ENCODE assay signal across 21 mouse cellular contexts in genomic region chr4:46347580-46348515, GRCm38 (mm10). TPM values are rescaled to one million over a fixed set of nuclear protein-coding genes. Genes with fewer than 3 reads are reported as not detected.
DNase-seq lines count a peak whose midpoint lies in the region; ATAC-seq lines count a peak whose summit lies in the region.
"Had no signal": no experiment of that assay in that cellular context is flagged by ENCODE, and none has a peak within 500 bp of the region (broad histone marks: within the 10 kb centered on the region; RNA-seq: fewer than 3 reads in every experiment).

No protein-coding gene starts in this region.

- no peak overlapping the region for H3K4me3 ChIP-seq in forebrain, embryonic 11.5 days (ENCODE audit: low read depth, low read length)
- no peak overlapping the region for H3K4me3 ChIP-seq in forebrain, embryonic 12.5 days (replicated peaks)
- no peak overlapping the region for H3K4me3 ChIP-seq in midbrain, embryonic 11.5 days (ENCODE audit: low read depth, low read length)
- H3K4me3 ChIP-seq in midbrain, embryonic 16.5 days (ENCODE audit: low read depth, low read length), result no peak overlapping the region
- no peak overlapping the region for H3K4me3 ChIP-seq in embryonic facial prominence, embryonic 11.5 days (ENCODE audit: low read depth, low read length)
- no peak overlapping the region for H3K4me3 ChIP-seq in heart, embryonic 11.5 days (ENCODE audit: low read depth, low read length)
- H3K4me3 ChIP-seq: erythroblast, embryonic 14.5 days; hindbrain, embryonic 15.5 days; liver, embryonic 15.5 days; myocyte had no signal

- 0 out of 2 replicates have a peak, but pooled peaks cover 2% of the 10 kb centered on the region for H3K4me1 ChIP-seq in forebrain, embryonic 11.5 days (replicated peaks; ENCODE audit: control insufficient read depth, insufficient read depth, low read length)
- H3K4me1 ChIP-seq in forebrain, embryonic 12.5 days, result peaks cover 19% of the 10 kb centered on the region
- H3K4me1 ChIP-seq in midbrain, embryonic 11.5 days (ENCODE audit: control insufficient read depth, insufficient read depth, low read length), result peaks cover 11% of the 10 kb centered on the region
- peaks cover under 1% of the 10 kb centered on the region; the same call in 1 of the 2 replicates for H3K4me1 ChIP-seq in midbrain, embryonic 16.5 days (ENCODE audit: control insufficient read depth, insufficient read depth, low read length)
- peaks cover 2% of the 10 kb centered on the region; the same call in 1 of the 2 replicates for H3K4me1 ChIP-seq in embryonic facial prominence, embryonic 11.5 days (ENCODE audit: control insufficient read depth, insufficient read depth, low read length)
- H3K4me1 ChIP-seq in heart, embryonic 11.5 days (ENCODE audit: control insufficient read depth, insufficient read depth, low read length), result no peaks in the 10 kb centered on the region; the same call in 1 of the 2 replicates

- no peak for ATAC-seq in forebrain, embryonic 11.5 days (replicated peaks; ENCODE audit: low FRiP score)
- ATAC-seq in forebrain, embryonic 12.5 days (ENCODE audit: low FRiP score), result no peak
- ATAC-seq in midbrain, embryonic 11.5 days (ENCODE audit: low FRiP score), result no peak
- no peak for ATAC-seq in midbrain, embryonic 16.5 days
- no peak for ATAC-seq in embryonic facial prominence, embryonic 11.5 days (replicated peaks; ENCODE audit: insufficient number of reproducible peaks, low FRiP score, low TSS enrichment, low read depth)
- ATAC-seq in activated CD4-positive, CD25-positive, alpha-beta regulatory T cell, adult 4 months, result no peak
- ATAC-seq in heart, embryonic 11.5 days (replicated peaks; ENCODE audit: insufficient number of reproducible peaks, low FRiP score, low TSS enrichment), result no peak
- ATAC-seq: lung, postnatal 0 days had no signal

- no peak overlapping the region for H3K27ac ChIP-seq in forebrain, embryonic 11.5 days (ENCODE audit: low read depth, low read length)
- H3K27ac ChIP-seq in forebrain, embryonic 12.5 days, result no peak overlapping the region
- no peak overlapping the region for H3K27ac ChIP-seq in midbrain, embryonic 11.5 days (ENCODE audit: low read depth, low read length)
- H3K27ac ChIP-seq in midbrain, embryonic 16.5 days (ENCODE audit: low read length), result no peak overlapping the region
- no peak overlapping the region for H3K27ac ChIP-seq in embryonic facial prominence, embryonic 11.5 days (replicated peaks; ENCODE audit: low read depth, low read length)
- no peak overlapping the region for H3K27ac ChIP-seq in heart, embryonic 11.5 days (ENCODE audit: low read depth, low read length)
- H3K27ac ChIP-seq: hindbrain, embryonic 15.5 days; liver, embryonic 15.5 days had no signal

- H3K27me3 ChIP-seq in forebrain, embryonic 11.5 days (ENCODE audit: control insufficient read depth, insufficient read depth, low read length), result peaks cover 79% of the 10 kb centered on the region
- peaks cover 93% of the 10 kb centered on the region for H3K27me3 ChIP-seq in forebrain, embryonic 12.5 days
- peaks cover 91% of the 10 kb centered on the region for H3K27me3 ChIP-seq in midbrain, embryonic 11.5 days (ENCODE audit: control insufficient read depth, insufficient read depth, low read length)
- peaks cover 56% of the 10 kb centered on the region for H3K27me3 ChIP-seq in midbrain, embryonic 16.5 days (ENCODE audit: control insufficient read depth, insufficient read depth, low read depth, low read length)
- peaks cover 58% of the 10 kb centered on the region for H3K27me3 ChIP-seq in embryonic facial prominence, embryonic 11.5 days (ENCODE audit: control insufficient read depth, insufficient read depth, low read length)
- peaks cover 90% of the 10 kb centered on the region for H3K27me3 ChIP-seq in heart, embryonic 11.5 days (ENCODE audit: control insufficient read depth, insufficient read depth, low read length)
- H3K27me3 ChIP-seq: CH12.LX had no signal

- peak; percentile 55 for DNase-seq in forebrain, embryonic 11.5 days (ENCODE audit: low spot score)
- DNase-seq in midbrain, embryonic 11.5 days (ENCODE audit: low spot score, missing footprints), result peak; percentile 96
- peak; percentile 14 for DNase-seq in embryonic facial prominence, embryonic 11.5 days (ENCODE audit: low spot score)
- no peak for DNase-seq in thymus, adult 18-20 months
- DNase-seq: adrenal gland, postnatal 10 days; cerebellum, adult 11-12 months; gastrocnemius, postnatal 36 days; kidney, adult 2 months; kidney, postnatal 25 days; right cerebral cortex, postnatal 25 days had no signal

- no peaks in the 10 kb centered on the region for H3K9me3 ChIP-seq in forebrain, embryonic 11.5 days (ENCODE audit: control insufficient read depth, low read length)
- H3K9me3 ChIP-seq in forebrain, embryonic 12.5 days, result no peaks in the 10 kb centered on the region
- H3K9me3 ChIP-seq in midbrain, embryonic 11.5 days (ENCODE audit: control insufficient read depth, low read length), result no peaks in the 10 kb centered on the region; the same call in 1 of the 2 replicates
- no peaks in the 10 kb centered on the region for H3K9me3 ChIP-seq in midbrain, embryonic 16.5 days (replicated peaks; ENCODE audit: control insufficient read depth, low read length, poor library complexity, severe bottlenecking)
- H3K9me3 ChIP-seq in embryonic facial prominence, embryonic 11.5 days (replicated peaks; ENCODE audit: control insufficient read depth, low read length), result no peaks in the 10 kb centered on the region
- no peaks in the 10 kb centered on the region for H3K9me3 ChIP-seq in heart, embryonic 11.5 days (replicated peaks; ENCODE audit: control insufficient read depth, low read length)
- H3K9me3 ChIP-seq: hindbrain, embryonic 15.5 days; liver, embryonic 15.5 days had no signal

- no peak overlapping the region for H3K9ac ChIP-seq in forebrain, embryonic 11.5 days (ENCODE audit: low read length)
- H3K9ac ChIP-seq in forebrain, embryonic 12.5 days, result no peak overlapping the region
- no peak overlapping the region for H3K9ac ChIP-seq in midbrain, embryonic 11.5 days (ENCODE audit: low read length)
- H3K9ac ChIP-seq in midbrain, embryonic 16.5 days (ENCODE audit: low read depth, low read length), result no peak overlapping the region
- no peak overlapping the region for H3K9ac ChIP-seq in embryonic facial prominence, embryonic 11.5 days (replicated peaks; ENCODE audit: low read length)
- H3K9ac ChIP-seq in heart, embryonic 11.5 days (ENCODE audit: low read depth, low read length), result no peak overlapping the region
- H3K9ac ChIP-seq: hindbrain, embryonic 15.5 days; liver, embryonic 15.5 days had no signal

- no peaks in the 10 kb centered on the region for H3K36me3 ChIP-seq in forebrain, embryonic 11.5 days (ENCODE audit: control insufficient read depth, insufficient read depth, low read length)
- H3K36me3 ChIP-seq in forebrain, embryonic 12.5 days (replicated peaks), result no peaks in the 10 kb centered on the region
- no peaks in the 10 kb centered on the region for H3K36me3 ChIP-seq in midbrain, embryonic 11.5 days (ENCODE audit: control insufficient read depth, insufficient read depth, low read length)
- H3K36me3 ChIP-seq in midbrain, embryonic 16.5 days (ENCODE audit: control insufficient read depth, insufficient read depth, low read length), result no peaks in the 10 kb centered on the region
- no peaks in the 10 kb centered on the region for H3K36me3 ChIP-seq in embryonic facial prominence, embryonic 11.5 days (replicated peaks; ENCODE audit: control insufficient read depth, insufficient read depth, low read depth, low read length)
- H3K36me3 ChIP-seq in heart, embryonic 11.5 days (ENCODE audit: control insufficient read depth, insufficient read depth, low read length), result no peaks in the 10 kb centered on the region
- H3K36me3 ChIP-seq: hindbrain, embryonic 15.5 days; liver, embryonic 15.5 days had no signal

- H3K4me2 ChIP-seq in forebrain, embryonic 11.5 days (ENCODE audit: low read depth, low read length, severe bottlenecking), result no peak overlapping the region
- H3K4me2 ChIP-seq in forebrain, embryonic 12.5 days, result no peak overlapping the region
- H3K4me2 ChIP-seq in midbrain, embryonic 11.5 days, result no peak overlapping the region
- H3K4me2 ChIP-seq in midbrain, embryonic 16.5 days (ENCODE audit: low read length), result no peak overlapping the region
- H3K4me2 ChIP-seq in embryonic facial prominence, embryonic 11.5 days (ENCODE audit: low read depth, low read length), result no peak overlapping the region
- no peak overlapping the region for H3K4me2 ChIP-seq in heart, embryonic 11.5 days
- H3K4me2 ChIP-seq: hindbrain, embryonic 15.5 days; liver, embryonic 15.5 days had no signal

- WGBS in forebrain, embryonic 11.5 days, result 1% methylated on average over 41 of the region's 41 CpGs
- 2% methylated on average over 41 of the region's 41 CpGs for WGBS in forebrain, embryonic 12.5 days
- WGBS in midbrain, embryonic 11.5 days, result 2% methylated on average over 41 of the region's 41 CpGs
- WGBS in midbrain, embryonic 16.5 days, result under 1% methylated on average over 40 of the region's 41 CpGs
- WGBS in embryonic facial prominence, embryonic 11.5 days, result 1% methylated on average over 41 of the region's 41 CpGs
- 2% methylated on average over 41 of the region's 41 CpGs for WGBS in heart, embryonic 11.5 days (ENCODE audit: insufficient replicate concordance)

RNA-seq across cellular contexts. Expression of gene Foxe1, which starts 4.4 kb away (rescaled TPM):
- polyA plus RNA-seq in forebrain, embryonic 11.5 days (2014; fragmentation: Nextera tagmentation; extraction: Ambion mirVana), result 0.08 TPM in 1 of 2 replicates, not detected in the other
- polyA plus RNA-seq in forebrain, embryonic 12.5 days (2016; fragmentation: Nextera tagmentation; extraction: Ambion mirVana), result not detected in 2 replicates
- polyA plus RNA-seq in midbrain, embryonic 11.5 days (2014; fragmentation: Nextera tagmentation; extraction: Ambion mirVana), result not detected in 2 replicates
- polyA plus RNA-seq in midbrain, embryonic 16.5 days (2015; fragmentation: Nextera tagmentation; extraction: Ambion mirVana), result not detected in 2 replicates
- 1.4 and 1.5 TPM in 2 replicates for polyA plus RNA-seq in embryonic facial prominence, embryonic 11.5 days (2014; fragmentation: Nextera tagmentation; extraction: Ambion mirVana)
- not detected for polyA plus RNA-seq in activated CD4-positive, CD25-positive, alpha-beta regulatory T cell, adult 4 months (2017; shearing (Covaris generic))
- polyA plus RNA-seq in heart, embryonic 11.5 days (2014; fragmentation: Nextera tagmentation; extraction: Ambion mirVana), result 0.07 TPM in 2 replicates
- polyA plus RNA-seq: erythroblast, embryonic 14.5 days; hindbrain, embryonic 15.5 days; kidney, adult 2 months; limb, embryonic 14.5 days; liver, embryonic 15.5 days; lung, postnatal 0 days; myocyte had no signal

RNA-seq across cellular contexts. Expression of gene Trmo, which starts 41.4 kb away (rescaled TPM):
- polyA plus RNA-seq in forebrain, embryonic 11.5 days (2014; fragmentation: Nextera tagmentation; extraction: Ambion mirVana), result 10.9 and 11.6 TPM in 2 replicates
- polyA plus RNA-seq in forebrain, embryonic 12.5 days (2016; fragmentation: Nextera tagmentation; extraction: Ambion mirVana), result 9.9 TPM in 2 replicates
- 11.9 and 13.8 TPM in 2 replicates for polyA plus RNA-seq in midbrain, embryonic 11.5 days (2014; fragmentation: Nextera tagmentation; extraction: Ambion mirVana)
- 8.6 and 9.0 TPM in 2 replicates for polyA plus RNA-seq in midbrain, embryonic 16.5 days (2015; fragmentation: Nextera tagmentation; extraction: Ambion mirVana)
- polyA plus RNA-seq in embryonic facial prominence, embryonic 11.5 days (2014; fragmentation: Nextera tagmentation; extraction: Ambion mirVana), result 11.8 and 12.3 TPM in 2 replicates
- 10 to 100 TPM; 10.9 to 16.3 TPM for polyA plus RNA-seq in activated CD4-positive, CD25-positive, alpha-beta regulatory T cell, adult 4 months (2017; shearing (Covaris generic))
- polyA plus RNA-seq in heart, embryonic 11.5 days (2014; fragmentation: Nextera tagmentation; extraction: Ambion mirVana), result 8.4 and 11.5 TPM in 2 replicates

Comparison
In these comparisons a context has a peak if more than half of its experiments do, and no peak if none do; other contexts are left out.
1. DNase-seq: peak in forebrain, embryonic 11.5 days (single experiment), midbrain, embryonic 11.5 days (single experiment) and embryonic facial prominence, embryonic 11.5 days (single experiment); none in thymus, adult 18-20 months (0 of 2).